Mouse (Mus musculus): ENCODE measurements around the gene Sppl3.
"Not testable (repeated sequence)": the region's sequence is repeated elsewhere in the genome, so short reads cannot be mapped to it uniquely, and the experiment has no call there.

Gene Sppl3

GRCm38 (mm10) chr5:115076144-115076901 lies 65.4 kb downstream of the Sppl3 start:
- peak; percentile 44 to 72 for DNase-seq

GRCm38 (mm10) chr5:115081636-115082035 lies 70.7 kb downstream of the Sppl3 start:
- DNase-seq = no peak

- no peak for DNase-seq
Observed at GRCm38 (mm10) chr5:115083492-115083891, 72.6 kb downstream of the Sppl3 start.

DNA sequence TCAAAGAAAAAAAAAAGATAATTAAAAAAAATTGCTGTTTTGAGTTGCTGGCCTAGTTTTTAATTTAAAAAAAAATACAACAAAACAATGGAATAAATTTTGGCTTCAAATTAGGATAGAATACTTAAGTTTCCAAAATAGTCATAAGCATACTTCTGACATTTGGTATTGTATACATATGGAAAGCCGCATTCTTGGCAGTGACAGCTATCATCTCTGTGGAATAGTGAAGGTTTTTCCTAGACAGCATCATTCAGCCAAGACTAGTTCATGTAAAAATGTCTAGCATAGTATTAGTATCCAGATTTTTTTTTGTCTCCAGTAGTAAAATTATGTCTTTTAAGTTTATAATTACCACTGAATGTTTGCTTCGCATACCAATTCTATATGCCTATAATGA lies 74.7 kb downstream of the Sppl3 start:
- no peak for DNase-seq

GRCm38 (mm10) chr5:115089592-115090268 lies 78.8 kb downstream of the Sppl3 start:
- no peak for DNase-seq

- DNase-seq = no peak
Observed at GRCm38 (mm10) chr5:115091015-115091414, 80.1 kb downstream of the Sppl3 start.

DNA sequence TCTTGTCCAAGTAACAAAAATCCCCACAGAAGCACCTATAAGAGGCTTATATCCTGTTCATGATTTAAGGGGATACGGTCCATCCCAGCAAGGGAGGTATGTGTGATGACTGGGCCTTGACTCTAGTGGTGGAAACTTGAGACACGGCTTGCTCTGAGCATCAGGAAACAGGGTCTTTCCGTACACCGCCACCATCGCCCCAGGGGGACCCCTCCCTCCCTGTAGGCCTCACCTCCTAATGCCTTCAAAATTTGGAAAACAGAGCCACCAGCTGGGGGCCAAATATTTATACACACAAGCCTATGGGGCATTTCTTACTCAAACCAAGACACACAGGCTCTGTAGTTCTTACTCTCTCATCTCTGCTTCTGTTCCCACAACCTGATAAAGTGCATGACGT lies 80.8 kb downstream of the Sppl3 start:
- no peak for DNase-seq

GRCm38 (mm10) chr5:115098195-115098594 lies 87.3 kb downstream of the Sppl3 start, which contains the start of gene Gm10401:
TSS of gene Gm10401 (minus strand) at chr5:115098295.
- DNase-seq = no peak

- DNase-seq = no peak
Observed at GRCm38 (mm10) chr5:115099530-115099929, 88.6 kb downstream of the Sppl3 start.

DNA sequence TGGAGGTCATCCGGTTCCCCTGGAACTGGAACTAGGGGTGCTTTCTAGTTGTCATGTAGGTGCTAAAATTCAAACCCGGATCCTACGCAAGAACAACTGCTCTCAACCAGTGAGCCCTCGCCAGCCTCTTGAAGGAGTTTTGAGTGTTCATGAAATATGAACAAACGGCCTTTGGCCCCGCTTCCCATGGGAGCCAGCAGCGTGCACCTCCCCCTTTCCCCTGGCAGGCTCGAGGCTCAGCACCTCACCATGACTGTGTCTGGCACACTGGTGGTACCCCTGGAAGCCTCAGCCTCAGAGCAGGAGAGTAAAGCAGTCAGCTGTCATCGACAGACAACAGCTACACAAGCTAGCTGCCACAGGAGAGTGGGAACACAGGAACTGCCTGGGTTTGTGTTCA lies 89.1 kb downstream of the Sppl3 start:
- DNase-seq = no peak

DNA sequence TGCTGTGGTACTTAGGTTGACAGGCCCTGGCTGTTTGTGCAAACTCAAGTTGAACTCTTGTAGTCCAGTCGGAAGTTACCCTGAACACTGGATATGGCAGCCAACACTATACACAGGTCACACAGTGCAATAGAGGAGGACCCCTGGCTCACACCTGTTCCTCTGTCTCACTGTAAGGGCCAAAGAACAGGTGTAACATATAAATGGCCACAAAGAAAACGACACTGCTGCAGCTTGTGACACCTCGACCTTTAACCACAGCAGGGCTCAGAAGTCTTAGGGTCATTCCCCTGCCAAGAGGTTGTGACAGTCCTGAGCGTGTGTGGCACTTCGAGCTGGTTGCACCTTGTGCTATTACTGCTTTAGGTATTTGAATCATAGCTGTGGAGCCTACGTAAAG lies 89.5 kb downstream of the Sppl3 start:
- no peak for DNase-seq

DNA sequence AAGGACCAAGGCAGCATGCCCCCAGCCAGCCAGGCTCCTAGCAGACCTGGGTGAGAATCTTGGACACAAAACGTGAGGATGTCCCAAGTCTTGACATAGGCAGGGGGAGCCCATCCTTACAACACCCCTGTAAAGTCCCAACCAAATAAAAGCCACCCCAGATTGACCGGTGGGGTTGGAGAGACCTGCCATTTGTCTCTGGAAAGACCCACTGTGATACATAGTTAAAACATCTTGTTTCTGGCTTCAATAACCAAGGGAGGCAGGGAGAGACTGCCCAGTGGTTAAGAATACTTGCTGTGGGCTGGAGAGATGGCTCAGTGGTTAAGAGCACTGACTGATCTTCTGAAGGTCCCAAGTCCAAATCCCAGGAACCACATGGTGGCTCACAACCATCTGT lies 91.3 kb downstream of the Sppl3 start:
- DNase-seq = no peak

DNA sequence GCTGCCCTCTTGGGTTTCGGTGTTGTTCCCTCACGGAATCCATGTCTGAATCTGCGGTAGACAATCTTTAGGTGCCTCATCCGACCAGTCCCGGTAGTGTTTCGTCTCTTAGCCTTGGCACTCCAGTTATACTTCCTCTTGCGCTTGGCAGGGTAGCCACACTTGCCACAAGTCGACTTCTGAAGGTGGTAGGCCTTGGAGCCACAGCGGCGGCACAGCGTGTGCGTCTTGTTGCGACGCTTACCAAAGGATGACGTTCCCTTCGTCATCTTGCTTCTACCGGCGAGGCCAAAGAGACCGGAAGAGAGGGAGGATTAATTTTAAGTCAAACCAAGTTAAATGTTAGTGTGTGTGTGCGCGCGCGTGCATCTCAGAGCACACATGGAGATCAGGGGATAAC lies 92.3 kb downstream of the Sppl3 start:
- not testable (repeated sequence) for DNase-seq

DNA sequence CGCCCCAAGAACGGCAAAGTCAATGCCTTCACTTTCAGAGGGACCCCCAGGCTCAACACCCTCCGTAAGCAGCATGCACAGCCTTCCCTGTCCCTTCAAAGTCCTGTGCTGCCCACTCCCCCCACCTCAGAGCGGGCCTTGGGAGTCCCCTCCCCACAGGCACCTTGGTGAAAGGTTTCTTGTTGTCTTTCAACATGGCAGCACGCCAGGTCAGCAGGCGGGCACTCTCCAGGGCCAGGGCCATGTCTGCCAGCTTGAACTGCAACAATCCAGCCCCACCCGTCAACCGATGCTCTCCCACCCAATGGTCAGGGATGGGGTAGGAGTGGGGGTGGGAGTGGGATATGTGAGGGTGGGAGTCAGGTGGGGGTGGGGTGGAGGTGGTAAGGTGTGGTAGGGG lies 100.2 kb downstream of the Sppl3 start:
- no peak for DNase-seq

- no peak for DNase-seq
Observed at GRCm38 (mm10) chr5:115113244-115113643, 102.3 kb downstream of the Sppl3 start.

DNA sequence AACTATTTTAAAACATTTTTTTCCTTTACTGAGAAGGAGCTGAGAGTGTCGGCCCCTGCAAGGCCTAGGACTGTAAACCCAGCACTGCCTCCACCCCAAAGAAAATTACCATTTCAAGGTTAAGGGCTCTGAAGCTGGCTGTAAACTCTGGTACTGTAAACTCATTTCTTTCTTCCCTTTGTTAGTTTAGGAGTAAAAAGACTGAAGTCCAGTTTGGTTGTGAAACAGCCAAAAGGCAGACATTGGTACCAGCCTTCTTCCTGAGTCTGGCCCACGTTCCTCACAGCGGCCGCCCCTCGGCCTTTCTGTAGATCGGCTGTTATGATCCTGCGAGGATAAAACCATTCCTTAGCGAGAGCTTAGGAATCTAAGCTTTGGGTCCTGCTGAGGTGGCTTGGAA lies 103.6 kb downstream of the Sppl3 start:
- DNase-seq = no peak

- no peak for DNase-seq
Observed at GRCm38 (mm10) chr5:115116426-115116825, 105.5 kb downstream of the Sppl3 start.

GRCm38 (mm10) chr5:115117467-115117866 lies 106.5 kb downstream of the Sppl3 start:
- no peak for DNase-seq

DNA sequence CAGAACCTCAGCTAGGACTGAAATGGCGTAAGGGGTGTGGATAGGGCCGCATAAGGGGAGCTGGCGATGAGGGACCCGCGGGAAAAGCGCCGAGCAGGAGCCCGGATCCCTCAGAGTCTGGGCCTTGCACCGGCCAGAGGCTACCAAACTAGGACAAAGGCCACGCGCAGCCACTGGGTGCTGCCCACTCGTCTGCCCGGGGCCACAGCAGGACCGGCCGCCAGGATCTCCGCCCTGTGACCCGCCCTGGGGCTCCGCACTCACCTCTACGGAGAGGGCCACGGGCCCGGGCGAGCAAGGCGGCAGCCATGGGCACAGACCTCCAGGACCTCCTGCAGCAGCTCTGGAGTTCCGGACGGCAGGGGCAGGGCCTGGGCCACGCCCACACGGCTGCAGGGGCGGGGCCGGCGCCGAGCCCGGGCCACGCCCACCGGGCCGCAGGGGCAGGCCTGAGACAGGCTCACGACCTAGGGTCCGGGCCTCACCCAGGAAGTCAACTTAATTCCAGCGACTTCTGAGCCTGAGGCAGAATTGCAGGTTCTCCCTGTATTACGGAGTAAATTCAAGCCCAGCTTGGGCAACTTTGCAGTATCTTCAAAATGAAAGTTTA lies 108.1 kb downstream of the Sppl3 start, which contains the start of gene Acads:
Gene Acads (minus strand): TSS at position 386 of the 610 bp plus-strand sequence.
- DNase-seq = peak; percentile 85 to 92

GRCm38 (mm10) chr5:115120978-115121377 lies 110.0 kb downstream of the Sppl3 start:
- DNase-seq = no peak

DNA sequence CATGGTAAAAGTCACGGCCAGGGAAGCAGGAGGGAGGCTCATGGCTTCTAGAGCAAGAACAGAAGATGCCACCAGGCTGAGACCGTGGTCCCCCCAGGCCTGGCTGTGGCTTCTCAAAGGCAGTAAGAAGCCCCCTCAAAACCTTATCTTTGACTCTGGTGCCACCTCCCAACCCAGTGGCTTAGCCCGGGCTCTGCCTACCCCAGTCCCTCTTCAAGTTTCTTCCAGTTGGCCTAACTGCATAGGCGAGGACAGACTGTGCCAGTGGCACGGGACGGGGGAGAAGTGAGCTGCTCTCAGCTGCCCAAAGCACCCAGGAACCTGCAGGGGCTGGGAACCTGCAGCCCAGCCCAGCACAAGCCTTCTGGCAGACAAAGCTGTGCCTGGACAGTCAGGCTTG lies 113.8 kb downstream of the Sppl3 start:
- no peak for DNase-seq

DNA sequence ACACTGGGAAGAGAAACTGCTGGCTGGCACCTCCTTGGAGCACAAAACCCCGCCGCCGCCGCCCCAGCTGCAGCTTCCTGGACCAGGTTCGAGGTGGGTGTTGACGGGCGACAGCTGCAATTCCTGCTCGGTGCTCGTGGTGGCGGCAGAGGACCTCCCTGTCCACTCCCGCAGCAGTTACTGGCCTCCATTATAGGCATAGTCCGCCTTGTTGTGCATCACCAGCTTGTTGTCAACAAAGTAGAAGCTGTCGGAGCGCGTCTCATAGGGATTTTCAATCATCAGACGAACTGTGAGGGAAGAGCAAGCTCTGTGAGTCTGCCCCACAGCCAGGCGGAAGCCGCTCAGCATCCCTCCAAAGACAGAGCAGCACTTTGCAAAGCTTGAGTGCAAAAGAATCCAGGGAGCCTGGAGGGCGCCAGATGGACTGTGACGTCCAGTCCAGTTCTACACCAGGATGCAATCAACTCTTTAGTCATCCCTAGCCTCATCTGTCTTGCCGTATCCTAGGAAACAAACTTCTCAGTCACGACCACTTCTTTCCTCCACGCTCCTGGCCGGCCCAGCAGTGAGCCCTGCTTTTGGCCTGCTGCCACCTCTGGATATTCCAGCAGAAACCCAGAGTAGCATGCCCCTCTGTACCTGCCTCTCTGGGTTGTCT lies 114.4 kb downstream of the Sppl3 start:
- DNase-seq = peak; percentile 73 to 85

DNA sequence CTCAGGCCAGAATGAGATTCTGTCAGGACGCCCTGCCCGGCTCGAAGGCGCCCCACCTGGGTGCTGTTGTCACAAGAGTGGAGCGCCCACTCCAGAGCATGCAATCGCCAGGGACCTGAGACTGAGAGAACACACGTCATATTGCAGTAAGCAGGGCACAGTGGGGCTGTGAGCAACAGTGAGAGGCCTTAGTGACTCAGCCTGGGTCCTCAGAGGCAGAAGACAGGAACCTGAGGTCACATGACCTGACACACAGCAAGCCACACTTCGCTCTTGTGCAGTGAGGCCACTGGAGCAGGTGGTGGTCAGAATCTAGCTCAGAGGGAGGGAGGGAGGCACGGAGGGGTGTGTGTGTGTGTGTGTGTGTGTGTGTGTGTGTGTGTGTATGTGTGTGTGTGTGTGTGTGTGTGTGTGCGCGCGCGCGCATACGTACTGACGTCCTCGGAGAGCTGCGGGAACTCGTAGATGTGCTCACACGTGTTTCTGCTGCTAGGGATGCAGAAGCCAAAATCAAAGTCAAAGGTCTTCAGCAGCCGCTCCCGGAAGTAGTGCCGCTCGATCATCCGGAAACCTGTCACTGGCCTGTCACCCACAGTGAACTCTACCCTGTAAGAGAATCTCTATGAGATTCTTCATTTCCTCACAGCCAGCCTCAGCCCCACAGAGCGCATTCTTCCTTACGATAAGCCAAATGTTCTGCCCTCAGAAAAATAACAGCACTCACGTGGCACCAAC lies 115.8 kb downstream of the Sppl3 start:
- DNase-seq = no peak
